Mouse (Mus musculus) midbrain, embryonic 16.5 days (tissue): Measurements from ENCODE around the gene Prdm2. TPM values are rescaled to one million over a fixed set of nuclear protein-coding genes. Genes with fewer than 3 reads are reported as not detected.

Experiments used
- ATAC-seq: fragments of 200-750 bp; cut with Nextera tagmentation; 2 replicates; pipeline ENCODE4 v1.8.0; 2017; ENCODE audit warnings: moderate TSS enrichment
- H3K27ac ChIP-seq: fragments of 300-500 bp; sonication (generic); 2 replicates; pipeline ENCODE4 v1.5.1; 2014; ENCODE audit warnings: mild to moderate bottlenecking, low read length, mixed read lengths
- H3K27me3 ChIP-seq: fragments of 300-500 bp; sonication (generic); 2 replicates; pipeline ENCODE4 v1.6.1; 2014; ENCODE audit warnings: low read depth, low read length, mixed read lengths; ENCODE audit not compliant: control insufficient read depth, insufficient read depth
- H3K36me3 ChIP-seq: fragments of 300-500 bp; sonication (generic); 2 replicates; pipeline ENCODE4 v1.6.1; 2014; ENCODE audit warnings: mild to moderate bottlenecking, low read length, moderate library complexity, mixed read lengths; ENCODE audit not compliant: control insufficient read depth, insufficient read depth
- H3K4me1 ChIP-seq: fragments of 300-500 bp; sonication (generic); 2 replicates; pipeline ENCODE4 v1.6.1; 2014; ENCODE audit warnings: mild to moderate bottlenecking, low read length, mixed read lengths; ENCODE audit not compliant: control insufficient read depth, insufficient read depth
- H3K4me2 ChIP-seq: fragments of 300-500 bp; sonication (generic); 2 replicates; pipeline ENCODE4 v1.6.1; 2014; ENCODE audit warnings: mild to moderate bottlenecking, low read length, mixed read lengths
- H3K4me3 ChIP-seq: fragments of 300-500 bp; sonication (generic); 2 replicates; pipeline ENCODE4 v1.5.1; 2014; ENCODE audit warnings: low read depth, mild to moderate bottlenecking, low read length, moderate library complexity, mixed read lengths
- H3K9ac ChIP-seq: fragments of 300-500 bp; sonication (generic); 2 replicates; pipeline ENCODE4 v1.6.1; 2014; ENCODE audit warnings: low read depth, low read length, mixed read lengths
- H3K9me3 ChIP-seq: fragments of 300-500 bp; sonication (generic); replicated peaks from 2 replicates; pipeline ENCODE4 v1.6.1; 2014; ENCODE audit warnings: mild to moderate bottlenecking, low read length, mixed read lengths; ENCODE audit not compliant: control insufficient read depth, poor library complexity, severe bottlenecking
- WGBS: fragments of 180-500 bp; shearing (Covaris S2); extraction: QIAGEN DNeasy Blood & Tissue Kit; methylation state at CpG from one replicate; pipeline ENCODE4 v1.1.7; 2014; 5-methylcytosine and 5-hydroxymethylcytosine counted together
- polyA plus RNA-seq: library from polyadenylated mRNA; unstranded; fragments of >200 nt; fragmentation: Nextera tagmentation; extraction: Ambion mirVana; gene quantifications from 2 replicates; pipeline ENCODE4 v1.2.1, GENCODE M21; 2015

The Prdm2 gene
- polyA plus RNA-seq, 1 experiment from 2014 or later = 13.4 TPM

GRCm38 (mm10) chr4:143099288-143100039 is 113.3 kb downstream of the Prdm2 start:
- 56% methylated on average over 11 of the region's 11 CpGs for WGBS
- H3K4me1 ChIP-seq = no peaks in the 10 kb centered on the region
- no peak for ATAC-seq
- no peaks in the 10 kb centered on the region for H3K36me3 ChIP-seq
- H3K9me3 ChIP-seq = no peaks in the 10 kb centered on the region
- H3K4me2 ChIP-seq = no peak overlapping the region
- H3K9ac ChIP-seq = no peak overlapping the region
- no peak overlapping the region for H3K27ac ChIP-seq
- H3K27me3 ChIP-seq = no peaks in the 10 kb centered on the region
- no peak overlapping the region for H3K4me3 ChIP-seq

GRCm38 (mm10) chr4:143092082-143092701 is 120.6 kb downstream of the Prdm2 start:
- ATAC-seq = no peak
- Histone ChIP-seq H3K36me3 (no peaks in the 10 kb centered on the region), H3K9ac (no peak overlapping the region), H3K4me2 (no peak overlapping the region), H3K27ac (no peak overlapping the region), H3K27me3 (no peaks in the 10 kb centered on the region), H3K4me1 (no peaks in the 10 kb centered on the region), H3K4me3 (no peak overlapping the region), H3K9me3 (no peaks in the 10 kb centered on the region)
- 41% methylated on average over 12 of the region's 12 CpGs for WGBS

DNA sequence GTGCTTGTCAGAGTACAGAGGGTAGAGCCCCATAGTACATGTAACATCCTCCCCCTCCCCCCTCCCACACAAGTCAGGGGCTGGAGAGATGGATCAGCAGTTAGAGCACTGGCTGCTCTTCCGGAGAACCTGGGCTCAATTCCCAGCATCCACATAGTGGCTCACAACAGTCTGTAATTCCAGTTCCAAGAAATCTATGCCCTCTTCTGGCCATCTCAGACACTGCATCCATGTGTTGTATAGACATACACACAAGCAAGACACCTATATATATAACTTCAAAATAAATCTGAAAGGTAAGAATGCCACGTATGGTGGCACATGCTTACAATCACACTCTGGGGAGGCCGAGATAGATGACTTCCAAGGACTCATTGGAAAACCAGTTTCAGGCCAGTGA is 122.2 kb downstream of the Prdm2 start:
- no peak overlapping the region for H3K9ac ChIP-seq
- no peaks in the 10 kb centered on the region for H3K27me3 ChIP-seq
- H3K4me3 ChIP-seq = no peak overlapping the region
- no peak overlapping the region for H3K27ac ChIP-seq
- no peak for ATAC-seq
- H3K4me1 ChIP-seq = no peaks in the 10 kb centered on the region
- H3K9me3 ChIP-seq = no peaks in the 10 kb centered on the region
- H3K36me3 ChIP-seq = no peaks in the 10 kb centered on the region
- 94% methylated on average over 3 of the region's 3 CpGs for WGBS
- no peak overlapping the region for H3K4me2 ChIP-seq

DNA sequence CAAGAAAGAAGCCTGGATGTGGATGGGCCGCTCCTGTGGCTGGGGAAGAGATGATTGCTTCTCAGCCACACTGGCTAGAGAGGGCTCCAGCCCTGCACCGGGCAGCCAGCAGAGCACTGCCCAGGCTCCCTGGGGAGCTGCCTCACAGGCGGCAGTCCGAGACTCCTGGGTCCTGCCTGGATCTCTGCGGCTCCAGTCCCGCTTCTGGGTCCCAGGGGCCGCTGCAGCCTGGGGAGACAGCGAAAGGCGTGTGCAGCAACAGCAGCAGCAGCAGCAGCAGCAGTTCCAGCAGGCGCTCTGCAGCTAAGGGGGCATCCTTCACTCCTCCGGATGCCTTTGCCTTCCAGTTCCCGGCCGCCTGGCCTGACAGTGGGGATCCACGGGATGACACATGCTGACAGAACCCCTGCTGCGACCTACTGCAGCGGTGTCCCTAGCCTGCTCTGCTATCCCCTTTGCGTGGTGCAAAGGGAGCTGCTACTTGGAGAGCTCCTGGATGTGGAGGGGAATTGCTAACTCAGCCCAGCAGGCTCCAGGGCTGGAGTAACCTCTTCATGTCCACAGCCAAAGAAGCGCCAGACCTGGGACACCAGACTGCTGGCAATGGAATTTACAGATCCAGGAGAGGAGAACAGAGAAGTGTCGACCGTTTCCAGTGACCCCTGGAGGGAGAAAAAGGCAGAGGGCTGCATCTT is 138.6 kb downstream of the Prdm2 start:
- peak overlapping the region; percentile 38 for H3K4me3 ChIP-seq
- H3K36me3 ChIP-seq = no peaks in the 10 kb centered on the region
- H3K4me2 ChIP-seq = peak overlapping the region; percentile 71
- H3K9me3 ChIP-seq = no peaks in the 10 kb centered on the region
- peak; percentile 51 for ATAC-seq
- H3K27ac ChIP-seq = no peak overlapping the region
- no peaks in the 10 kb centered on the region for H3K27me3 ChIP-seq
- 8% methylated on average over 20 of the region's 20 CpGs for WGBS
- peaks cover 10% of the 10 kb centered on the region for H3K4me1 ChIP-seq
- H3K9ac ChIP-seq = peak overlapping the region; percentile 59

DNA sequence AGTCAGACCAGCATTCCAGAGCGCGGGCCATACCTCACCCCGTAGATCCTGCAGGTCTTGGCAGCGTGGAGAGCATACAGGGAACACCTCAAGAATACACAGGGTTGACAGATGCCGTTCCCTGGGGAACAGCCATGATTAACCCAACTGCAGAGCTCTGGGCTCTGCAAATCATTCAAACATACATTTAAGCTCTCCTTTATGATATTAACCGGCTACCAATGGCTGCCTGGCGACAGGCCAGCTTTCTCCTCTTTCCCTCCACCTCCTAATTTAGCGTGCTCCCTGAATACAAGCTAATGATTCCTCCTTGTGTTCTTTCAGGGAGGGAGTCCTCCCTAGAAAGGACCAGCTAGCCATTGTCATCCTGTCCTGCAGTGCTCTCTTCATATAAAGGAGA is 141.0 kb downstream of the Prdm2 start:
- H3K9me3 ChIP-seq = no peaks in the 10 kb centered on the region
- WGBS = 50% methylated on average over 8 of the region's 8 CpGs
- no peak overlapping the region for H3K27ac ChIP-seq
- ATAC-seq = no peak
- peaks cover 10% of the 10 kb centered on the region for H3K4me1 ChIP-seq
- no peak overlapping the region for H3K9ac ChIP-seq
- H3K27me3 ChIP-seq = no peaks in the 10 kb centered on the region
- H3K36me3 ChIP-seq = no peaks in the 10 kb centered on the region
- H3K4me3 ChIP-seq = no peak overlapping the region
- H3K4me2 ChIP-seq = no peak overlapping the region

GRCm38 (mm10) chr4:143067006-143067405 is 145.8 kb downstream of the Prdm2 start:
- Histone ChIP-seq H3K9ac (no peak overlapping the region), H3K4me2 (no peak overlapping the region), H3K27ac (no peak overlapping the region), H3K27me3 (no peaks in the 10 kb centered on the region), H3K36me3 (no peaks in the 10 kb centered on the region), H3K9me3 (no peaks in the 10 kb centered on the region; the same call in 1 of the 2 replicates), H3K4me1 (no peaks in the 10 kb centered on the region), H3K4me3 (no peak overlapping the region)
- WGBS = 94% methylated on average over 9 of the region's 9 CpGs
- no peak for ATAC-seq

- no peaks in the 10 kb centered on the region for H3K27me3 ChIP-seq
- H3K4me1 ChIP-seq = no peaks in the 10 kb centered on the region
- H3K4me3 ChIP-seq = no peak overlapping the region
- no peaks in the 10 kb centered on the region for H3K36me3 ChIP-seq
- no peak for ATAC-seq
- no peak overlapping the region for H3K27ac ChIP-seq
- H3K9ac ChIP-seq = no peak overlapping the region
- H3K9me3 ChIP-seq = no peaks in the 10 kb centered on the region; the same call in 1 of the 2 replicates
- WGBS = 93% methylated on average over 12 of the region's 12 CpGs
- no peak overlapping the region for H3K4me2 ChIP-seq
Observed at GRCm38 (mm10) chr4:143058765-143059344, 153.9 kb downstream of the Prdm2 start.
